Mouse (Mus musculus): ENCODE data around the gene Abcc6. TPM values are rescaled to one million over a fixed set of nuclear protein-coding genes. Genes with fewer than 3 reads are reported as not detected.
A peak's percentile ranks its signal among the peaks of the same experiment; 100 is the strongest.

The Abcc6 gene
- 1.3 and 2.1 TPM in 2 replicates for total RNA-seq (2014; rRNA removed)
- 0.43 and 0.89 TPM in 2 replicates for polyA plus RNA-seq (2015; fragmentation: Nextera tagmentation; extraction: Ambion mirVana)

GRCm38 (mm10) chr7:46030145-46030488 lies at the start of gene Abcc6:
Gene Abcc6 (minus strand): TSS chr7:46030302.
- DNase-seq (ENCODE audit: low spot score) (no peak), ATAC-seq (ENCODE audit: low FRiP score) (no peak)
- WGBS, result 10% methylated on average over 11 of the region's 11 CpGs
- Histone ChIP-seq H3K36me3 (ENCODE audit: insufficient read depth, low read length) (no peaks in the 10 kb centered on the region), H3K27ac (ENCODE audit: low read depth, low read length) (no peak within 1 kb of the TSS), H3K4me2 (ENCODE audit: low read depth, low read length, poor library complexity, severe bottlenecking) (no peak within 1 kb of the TSS), H3K9ac (replicated peaks; ENCODE audit: low read length, poor library complexity, severe bottlenecking) (0 out of 2 replicates have a peak within 1 kb of the TSS, but pooled peaks have one; percentile 8), H3K4me3 (ENCODE audit: low read depth, low read length) (no peak within 1 kb of the TSS), H3K4me1 (ENCODE audit: insufficient read depth, low read length) (peaks cover 8% of the 10 kb centered on the region; the same call in 1 of the 2 replicates), H3K27me3 (ENCODE audit: insufficient read depth, low read length) (no peaks in the 10 kb centered on the region), H3K9me3 (ENCODE audit: low read length) (no peaks in the 10 kb centered on the region)
- TF ChIP-seq CTCF (IDR thresholded peaks at IDR 0.05), result no peak

GRCm38 (mm10) chr7:46077675-46078074 lies 47.6 kb upstream of the Abcc6 start:
- TF ChIP-seq CTCF (IDR thresholded peaks at IDR 0.05), result peak; percentile 30
- Histone ChIP-seq H3K4me3 (ENCODE audit: low read depth, low read length) (no peak overlapping the region), H3K9me3 (ENCODE audit: low read length) (no peaks in the 10 kb centered on the region), H3K4me1 (ENCODE audit: insufficient read depth, low read length) (no peaks in the 10 kb centered on the region), H3K27me3 (ENCODE audit: insufficient read depth, low read length) (no peaks in the 10 kb centered on the region), H3K27ac (ENCODE audit: low read depth, low read length) (no peak overlapping the region), H3K36me3 (ENCODE audit: insufficient read depth, low read length) (peaks cover 81% of the 10 kb centered on the region), H3K4me2 (ENCODE audit: low read depth, low read length, poor library complexity, severe bottlenecking) (no peak overlapping the region), H3K9ac (replicated peaks; ENCODE audit: low read length, poor library complexity, severe bottlenecking) (no peak overlapping the region)
- 0 out of 2 replicates have a peak, but pooled peaks have one; percentile 54 for ATAC-seq (ENCODE audit: low FRiP score)
- 76% methylated on average over 12 of the region's 12 CpGs for WGBS
- DNase-seq (ENCODE audit: low spot score), result peak; percentile 48

- Histone ChIP-seq H3K4me1 (ENCODE audit: insufficient read depth, low read length) (no peaks in the 10 kb centered on the region), H3K36me3 (ENCODE audit: insufficient read depth, low read length) (peaks cover 78% of the 10 kb centered on the region), H3K9ac (replicated peaks; ENCODE audit: low read length, poor library complexity, severe bottlenecking) (no peak overlapping the region), H3K4me2 (ENCODE audit: low read depth, low read length, poor library complexity, severe bottlenecking) (no peak overlapping the region), H3K27me3 (ENCODE audit: insufficient read depth, low read length) (no peaks in the 10 kb centered on the region), H3K4me3 (ENCODE audit: low read depth, low read length) (no peak overlapping the region), H3K27ac (ENCODE audit: low read depth, low read length) (no peak overlapping the region), H3K9me3 (ENCODE audit: low read length) (no peaks in the 10 kb centered on the region)
- ATAC-seq (ENCODE audit: low FRiP score), result no peak
- 90% methylated on average over 7 of the region's 7 CpGs for WGBS
- DNase-seq (ENCODE audit: low spot score), result no peak
- no peak for TF ChIP-seq CTCF (IDR thresholded peaks at IDR 0.05)
These were observed 46.7 kb upstream of the Abcc6 start for GRCm38 (mm10) chr7:46076844-46077243.

GRCm38 (mm10) chr7:46068831-46069230 lies 38.7 kb upstream of the Abcc6 start:
- peaks cover 58% of the 10 kb centered on the region for H3K36me3 ChIP-seq (ENCODE audit: insufficient read depth, low read length)
- no peak for TF ChIP-seq CTCF (IDR thresholded peaks at IDR 0.05)
- ATAC-seq (ENCODE audit: low FRiP score) (no peak), DNase-seq (ENCODE audit: low spot score) (no peak)
- no peaks in the 10 kb centered on the region for H3K27me3 ChIP-seq (ENCODE audit: insufficient read depth, low read length)
- WGBS, result 96% methylated on average over 8 of the region's 8 CpGs
- H3K4me2 ChIP-seq (ENCODE audit: low read depth, low read length, poor library complexity, severe bottlenecking), result no peak overlapping the region
- no peak overlapping the region for H3K4me3 ChIP-seq (ENCODE audit: low read depth, low read length)
- no peak overlapping the region for H3K27ac ChIP-seq (ENCODE audit: low read depth, low read length)
- no peak overlapping the region for H3K9ac ChIP-seq (replicated peaks; ENCODE audit: low read length, poor library complexity, severe bottlenecking)
- no peaks in the 10 kb centered on the region for H3K4me1 ChIP-seq (ENCODE audit: insufficient read depth, low read length)
- H3K9me3 ChIP-seq (ENCODE audit: low read length), result no peaks in the 10 kb centered on the region

- no peak overlapping the region for H3K4me2 ChIP-seq (ENCODE audit: low read depth, low read length, poor library complexity, severe bottlenecking)
- no peaks in the 10 kb centered on the region for H3K4me1 ChIP-seq (ENCODE audit: insufficient read depth, low read length)
- TF ChIP-seq CTCF (IDR thresholded peaks at IDR 0.05), result no peak
- H3K4me3 ChIP-seq (ENCODE audit: low read depth, low read length), result no peak overlapping the region
- no peaks in the 10 kb centered on the region for H3K27me3 ChIP-seq (ENCODE audit: insufficient read depth, low read length)
- H3K36me3 ChIP-seq (ENCODE audit: insufficient read depth, low read length), result peaks cover 54% of the 10 kb centered on the region
- no peak overlapping the region for H3K27ac ChIP-seq (ENCODE audit: low read depth, low read length)
- no peak for DNase-seq (ENCODE audit: low spot score)
- H3K9ac ChIP-seq (replicated peaks; ENCODE audit: low read length, poor library complexity, severe bottlenecking), result no peak overlapping the region
- WGBS, result 96% methylated on average over 6 of the region's 6 CpGs
- ATAC-seq (ENCODE audit: low FRiP score), result no peak
- H3K9me3 ChIP-seq (ENCODE audit: low read length), result no peaks in the 10 kb centered on the region
These were observed 33.2 kb upstream of the Abcc6 start for GRCm38 (mm10) chr7:46063296-46063695.

GRCm38 (mm10) chr7:46061614-46062013 lies 31.5 kb upstream of the Abcc6 start:
- Histone ChIP-seq H3K36me3 (ENCODE audit: insufficient read depth, low read length) (peaks cover 63% of the 10 kb centered on the region), H3K9me3 (ENCODE audit: low read length) (no peaks in the 10 kb centered on the region), H3K27ac (ENCODE audit: low read depth, low read length) (no peak overlapping the region), H3K4me1 (ENCODE audit: insufficient read depth, low read length) (no peaks in the 10 kb centered on the region), H3K9ac (replicated peaks; ENCODE audit: low read length, poor library complexity, severe bottlenecking) (no peak overlapping the region), H3K4me3 (ENCODE audit: low read depth, low read length) (no peak overlapping the region), H3K4me2 (ENCODE audit: low read depth, low read length, poor library complexity, severe bottlenecking) (no peak overlapping the region), H3K27me3 (ENCODE audit: insufficient read depth, low read length) (no peaks in the 10 kb centered on the region)
- DNase-seq (ENCODE audit: low spot score) (no peak), ATAC-seq (ENCODE audit: low FRiP score) (no peak)
- 98% methylated on average over 16 of the region's 16 CpGs for WGBS
- TF ChIP-seq CTCF (IDR thresholded peaks at IDR 0.05), result no peak

All from midbrain, postnatal 0 days (tissue).